Mouse (Mus musculus): ENCODE results near the gene Znhit1.

The Znhit1 gene

DNA sequence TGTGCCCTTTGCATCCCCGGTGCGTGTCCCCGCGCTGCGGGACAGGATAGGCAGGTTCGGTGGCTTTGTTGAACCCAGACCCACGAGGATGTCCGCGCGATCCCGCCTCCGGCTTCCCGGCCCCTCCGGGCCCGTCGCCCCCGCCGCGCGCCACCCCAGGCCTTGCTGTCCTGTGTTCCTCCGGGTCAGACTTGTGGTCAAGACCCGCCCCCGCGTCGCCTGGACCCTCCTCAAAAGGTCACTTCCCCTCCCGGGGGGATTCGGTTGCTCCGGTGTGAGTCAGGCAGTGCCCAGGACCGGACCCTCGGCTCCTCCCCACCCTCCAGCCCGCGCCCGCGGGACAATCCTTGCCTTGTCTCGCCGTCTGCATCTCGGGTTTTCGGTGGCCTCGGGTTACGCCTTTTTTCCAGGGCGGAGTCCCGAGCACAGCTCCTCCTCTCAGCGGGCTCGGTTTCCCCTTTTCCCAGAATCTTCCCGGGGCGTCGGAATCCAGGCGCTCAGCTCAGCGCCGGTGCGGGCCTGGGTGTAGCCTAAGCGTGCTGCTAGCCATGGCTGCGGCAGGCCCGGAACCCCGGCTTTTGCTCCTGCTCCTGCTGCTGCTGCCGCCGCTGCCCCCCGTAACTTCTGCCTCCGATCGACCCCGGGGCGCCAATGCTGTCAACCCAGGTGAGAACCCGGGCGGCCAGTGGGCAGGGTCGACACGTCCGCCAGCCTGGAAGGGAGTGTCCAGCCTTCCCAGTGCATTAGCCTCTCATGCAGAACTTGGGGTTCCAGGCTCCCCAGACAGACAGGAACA is 485 bp downstream of the Znhit1 start:
- DNase-seq (ENCODE audit: extremely low spot score, low spot score): peak; percentile 88

DNA sequence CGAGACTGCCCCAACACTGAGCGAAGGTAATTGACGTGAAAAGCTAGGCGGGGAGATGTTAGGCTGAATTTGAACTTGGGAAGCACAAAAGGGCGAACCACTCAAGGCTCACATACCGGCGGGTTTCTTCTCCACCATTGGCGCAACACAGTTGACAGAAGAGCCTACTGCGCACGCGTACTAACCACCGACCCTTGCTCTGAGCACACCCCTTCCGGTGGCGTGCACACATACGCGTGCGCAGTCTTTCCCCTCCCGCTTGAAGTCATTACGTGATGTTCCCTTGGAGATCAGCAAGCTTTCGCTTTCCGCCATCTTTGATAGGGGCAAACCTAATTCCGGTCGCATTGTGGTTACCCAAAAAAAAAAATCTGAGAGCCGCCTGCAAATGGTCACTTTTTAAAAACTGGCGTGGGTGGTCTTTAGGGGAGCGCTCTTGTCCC is 1.1 kb downstream of the Znhit1 start, which contains the start of gene Plod3:
Gene Plod3, plus strand, starts transcription at position 325 of the 443 bp plus-strand sequence.
- DNase-seq (ENCODE audit: extremely low spot score, low spot score): peak; percentile 93

DNA sequence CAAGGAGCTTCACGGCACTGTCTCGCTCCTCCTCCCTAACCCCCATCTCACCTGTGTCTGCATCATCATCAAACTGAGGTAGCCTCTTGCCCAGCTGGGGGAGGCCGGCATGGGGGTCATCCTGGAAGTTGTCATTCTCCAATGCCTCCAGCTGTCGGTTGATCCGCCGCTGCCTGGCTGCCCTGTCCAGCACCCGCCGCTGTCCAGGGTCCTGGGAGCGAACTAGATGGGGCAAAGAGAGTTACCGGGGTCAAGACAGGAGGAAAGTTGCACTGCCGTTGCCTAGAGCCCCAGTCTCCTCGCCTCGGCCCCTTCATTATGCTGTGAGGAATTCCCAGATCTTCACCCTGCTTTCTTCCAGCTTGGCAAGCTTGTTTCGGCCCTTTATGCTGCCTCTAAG is 3.0 kb downstream of the Znhit1 start:
- DNase-seq (ENCODE audit: extremely low spot score, low spot score): no peak

GRCm38 (mm10) chr5:136982338-136982930 is 5.4 kb downstream of the Znhit1 start:
- DNase-seq (ENCODE audit: extremely low spot score, low spot score): peak; percentile 46

GRCm38 (mm10) chr5:136980974-136981373 is 6.8 kb downstream of the Znhit1 start:
- no peak for DNase-seq (ENCODE audit: extremely low spot score, low spot score)

DNA sequence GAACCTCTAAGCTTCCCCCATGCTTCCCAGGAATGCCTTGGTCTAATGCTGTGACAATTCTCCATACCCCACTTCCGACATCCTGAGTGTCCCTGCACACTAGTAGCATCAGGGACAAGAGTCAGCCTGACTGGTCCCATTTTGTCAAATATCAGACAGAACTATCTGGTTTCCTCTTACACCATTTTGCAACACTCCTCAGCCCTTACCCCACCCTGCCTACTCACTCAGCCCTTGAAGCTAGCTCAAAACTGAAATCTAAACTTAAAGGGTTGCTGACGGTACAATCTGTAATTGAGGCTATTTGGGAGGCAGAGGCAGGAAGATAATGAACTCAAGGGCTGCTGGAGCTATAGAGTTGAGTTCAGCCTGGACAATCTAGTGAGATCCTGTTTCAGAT is 8.1 kb downstream of the Znhit1 start:
- no peak for DNase-seq (ENCODE audit: extremely low spot score, low spot score)

GRCm38 (mm10) chr5:136977769-136978168 is 10.1 kb downstream of the Znhit1 start:
- DNase-seq (ENCODE audit: extremely low spot score, low spot score): no peak

DNA sequence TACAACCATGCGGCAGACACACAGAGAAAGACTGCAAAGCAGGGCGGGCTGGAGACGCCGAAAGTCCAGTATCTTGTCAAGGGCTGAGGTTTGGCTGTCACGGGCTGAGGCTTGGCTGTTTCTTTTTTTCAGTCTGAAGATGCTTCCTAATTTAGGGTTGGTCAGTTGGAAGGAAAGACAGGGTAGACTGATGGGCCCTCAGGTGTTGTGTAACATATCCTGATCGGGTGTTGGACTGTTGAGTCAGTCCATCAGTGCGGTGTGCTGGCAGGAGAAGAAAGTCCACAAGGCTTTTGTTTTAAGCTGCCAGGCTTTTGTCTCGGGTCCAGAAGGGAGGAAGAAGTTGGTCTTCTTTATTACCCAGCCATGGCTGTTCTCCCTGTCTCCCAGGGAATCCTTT is 14.2 kb downstream of the Znhit1 start:
- DNase-seq (ENCODE audit: extremely low spot score, low spot score): no peak

DNA sequence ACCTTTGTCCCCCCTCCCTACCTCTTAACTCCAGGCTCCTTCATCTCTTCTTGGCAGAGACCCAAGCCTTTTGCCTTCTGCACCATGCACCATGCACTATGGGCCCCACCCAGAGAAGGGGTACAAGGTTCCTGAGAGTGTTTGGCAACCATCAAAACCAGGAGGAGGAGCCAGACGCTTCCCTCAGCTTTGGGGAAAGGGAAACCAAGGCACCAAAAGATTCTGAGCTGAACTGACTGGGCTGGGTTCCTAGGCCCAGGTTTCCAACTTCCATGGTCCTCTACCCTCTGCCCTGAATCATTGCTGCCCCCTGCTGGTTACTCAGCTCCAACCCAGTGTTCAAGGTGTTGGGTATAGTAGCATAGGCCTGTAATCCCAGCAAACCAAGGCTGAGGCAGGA is 17.1 kb downstream of the Znhit1 start:
- peak; percentile 40 for DNase-seq (ENCODE audit: extremely low spot score, low spot score)

- DNase-seq (ENCODE audit: extremely low spot score, low spot score): no peak
These were observed 20.2 kb downstream of the Znhit1 start for GRCm38 (mm10) chr5:136967592-136967991.

GRCm38 (mm10) chr5:136966861-136967455 is 20.9 kb downstream of the Znhit1 start:
- no peak for DNase-seq (ENCODE audit: extremely low spot score, low spot score)

- no peak for DNase-seq (ENCODE audit: extremely low spot score, low spot score)
These were observed 21.5 kb downstream of the Znhit1 start, which contains the start of gene Cldn15 for GRCm38 (mm10) chr5:136966331-136966730. Gene Cldn15, plus strand, starts transcription at chr5:136966616.

- no peak for DNase-seq (ENCODE audit: extremely low spot score, low spot score)
These were observed 22.1 kb downstream of the Znhit1 start for GRCm38 (mm10) chr5:136965686-136966085.

DNA sequence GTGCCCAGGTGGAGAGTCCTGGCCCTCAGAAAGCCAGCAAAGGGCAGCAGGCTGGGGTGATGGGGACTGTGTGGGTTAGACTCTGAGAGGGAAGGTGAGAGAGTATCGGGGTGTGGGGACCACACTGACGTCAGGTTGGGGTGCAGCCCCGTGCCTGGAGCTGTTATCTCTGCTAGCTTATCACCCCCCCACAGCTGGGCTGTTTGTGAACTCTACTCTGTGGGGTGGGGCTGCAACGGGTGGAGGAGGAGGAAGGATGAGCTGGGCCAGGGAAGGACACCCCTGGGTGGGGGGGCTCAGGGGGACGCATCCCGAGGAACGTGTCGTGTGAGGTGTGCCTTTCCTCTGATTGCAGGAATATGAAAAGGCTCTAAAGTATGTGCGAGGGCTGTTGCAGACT is 22.6 kb downstream of the Znhit1 start:
- no peak for DNase-seq (ENCODE audit: extremely low spot score, low spot score)

DNA sequence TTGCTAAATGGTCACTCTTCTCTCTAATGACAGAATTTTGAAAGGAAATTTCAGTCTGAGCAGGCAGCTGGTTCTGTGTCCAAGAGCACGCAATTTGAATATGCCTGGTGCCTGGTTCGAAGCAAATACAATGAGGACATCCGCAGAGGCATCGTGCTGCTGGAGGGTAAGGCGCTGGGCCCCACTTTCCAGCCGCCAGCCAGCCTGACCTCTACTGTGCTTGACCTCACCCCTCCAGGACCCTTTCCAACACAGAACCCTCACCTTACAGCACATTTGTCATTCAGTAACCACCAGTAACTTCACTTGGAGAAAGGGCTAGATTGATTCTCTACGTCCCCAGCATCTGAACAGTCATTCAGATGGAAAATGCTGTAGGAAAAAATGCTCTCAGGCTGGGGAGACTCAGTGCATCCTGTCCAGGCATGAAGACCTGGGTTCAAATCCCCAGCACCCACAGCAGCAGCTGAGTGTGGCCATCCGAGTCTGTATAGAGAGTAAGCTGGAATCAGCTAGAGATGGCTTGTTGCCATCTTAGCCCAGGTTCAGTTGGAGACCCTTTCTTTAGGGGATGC is 24.8 kb downstream of the Znhit1 start:
- DNase-seq (ENCODE audit: extremely low spot score, low spot score): no peak

DNA sequence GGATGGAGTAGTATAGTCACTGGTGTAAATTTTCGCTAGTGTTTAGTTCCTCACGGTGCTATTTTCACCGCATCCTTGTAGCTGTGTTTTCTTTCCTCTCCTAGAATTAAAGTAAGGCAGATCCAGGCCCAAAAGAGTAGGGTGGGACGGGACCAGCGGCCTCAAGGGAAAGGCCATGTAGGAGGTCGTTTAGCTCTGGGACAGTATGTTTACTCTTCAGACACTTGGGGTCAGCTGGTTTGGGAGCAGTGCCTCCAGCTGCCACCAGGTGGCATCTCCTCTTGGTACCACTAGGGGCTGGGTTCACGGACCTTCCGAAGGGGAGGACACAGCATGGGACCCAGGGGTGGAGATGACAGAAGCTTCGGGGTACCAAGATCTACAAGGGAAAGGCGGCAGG is 25.3 kb downstream of the Znhit1 start:
- peak; percentile 88 for DNase-seq (ENCODE audit: extremely low spot score, low spot score)

DNA sequence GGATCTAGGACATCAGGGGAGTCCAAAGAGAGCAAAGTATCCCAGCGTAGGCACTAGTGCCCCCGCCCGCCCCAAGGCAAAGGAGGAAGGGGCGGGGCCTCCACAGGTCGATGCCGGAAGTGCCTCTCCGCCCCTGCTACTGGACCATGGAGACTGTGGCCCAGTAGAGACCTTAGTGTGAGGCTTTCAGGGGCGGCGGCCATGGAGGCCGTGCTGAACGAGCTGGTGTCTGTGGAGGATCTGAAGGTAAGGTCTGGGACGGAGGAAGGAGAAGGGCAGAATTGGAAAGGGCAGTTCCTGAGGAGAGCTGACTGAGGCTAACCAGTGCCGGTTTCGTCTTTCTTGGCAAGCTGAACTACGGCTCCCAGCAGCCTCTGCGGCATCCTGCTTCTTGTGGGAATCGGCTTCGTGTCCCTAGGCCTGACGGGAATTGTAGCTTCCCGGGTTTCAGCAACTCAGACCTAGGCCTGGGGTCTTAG is 25.8 kb downstream of the Znhit1 start:
- DNase-seq (ENCODE audit: extremely low spot score, low spot score): peak; percentile 95

GRCm38 (mm10) chr5:136961334-136961982 is 26.4 kb downstream of the Znhit1 start:
- DNase-seq (ENCODE audit: extremely low spot score, low spot score): no peak

- no peak for DNase-seq (ENCODE audit: extremely low spot score, low spot score)
These were observed 27.8 kb downstream of the Znhit1 start for GRCm38 (mm10) chr5:136960053-136960452.

DNA sequence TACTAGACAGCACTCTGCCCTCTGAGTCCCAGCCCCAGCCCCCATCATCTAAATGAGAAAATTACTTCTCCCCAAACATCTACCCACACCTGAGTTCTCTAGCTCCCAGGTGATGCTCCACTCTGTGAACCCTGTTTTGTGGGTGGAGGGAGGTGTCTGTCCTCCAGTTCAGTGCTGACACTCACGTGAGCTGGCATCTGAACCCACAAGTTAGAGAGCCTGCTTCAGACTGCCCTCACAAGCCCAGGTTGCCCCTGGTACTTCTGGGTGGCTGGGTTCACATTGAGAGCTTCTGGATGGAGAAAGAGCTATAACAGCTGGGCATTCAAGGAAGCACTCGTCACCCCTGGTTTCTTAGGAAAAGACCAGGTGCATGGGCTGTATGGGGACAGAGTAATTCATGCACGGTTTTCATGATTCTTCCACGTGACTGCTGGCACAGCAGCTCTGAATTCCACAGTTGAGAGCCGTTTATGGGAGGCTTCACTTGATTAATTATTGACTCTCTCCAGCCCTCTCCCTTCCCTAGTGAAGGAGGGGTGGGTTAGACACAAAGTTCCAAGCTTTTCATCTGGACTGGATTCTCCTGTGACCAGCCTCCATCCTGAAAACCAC is 28.7 kb downstream of the Znhit1 start:
- no peak for DNase-seq (ENCODE audit: extremely low spot score, low spot score)

- no peak for DNase-seq (ENCODE audit: extremely low spot score, low spot score)
These were observed 30.6 kb downstream of the Znhit1 start for GRCm38 (mm10) chr5:136957250-136957649.
